Mouse (Mus musculus) heart, embryonic 14.5 days (tissue): ENCODE results near the gene Arl2. TPM values are rescaled to one million over a fixed set of nuclear protein-coding genes. Genes with fewer than 3 reads are reported as not detected.
"Not testable (repeated sequence)": the region's sequence is repeated elsewhere in the genome, so short reads cannot be mapped to it uniquely, and the experiment has no call there.

ENCODE experiments used
- ATAC-seq: fragments of 200-750 bp; cut with Nextera tagmentation; 2 replicates; pipeline ENCODE4 v1.8.0; 2017; ENCODE audit warnings: low read depth, moderate TSS enrichment; ENCODE audit not compliant: insufficient number of reproducible peaks, insufficient read depth, low FRiP score
- H3K27ac ChIP-seq, 2 experiments: fragments of 200-500 bp in 1 of 2; fragments of 300-500 bp in 1 of 2; sonication (generic) in 1 of 2; replicated peaks in 1 of 2; 2 replicates each; pipeline ENCODE4 v1.5.1; 2012 to 2014; ENCODE audit warnings: low read depth in 2 of 2, low read length in 2 of 2, control low read depth in 1 of 2, mild to moderate bottlenecking in 1 of 2, mixed read lengths in 1 of 2; ENCODE audit not compliant: control insufficient read depth in 1 of 2, insufficient read depth in 1 of 2
- H3K27me3 ChIP-seq: fragments of 300-500 bp; sonication (generic); 2 replicates; pipeline ENCODE4 v1.6.1; 2014; ENCODE audit warnings: mild to moderate bottlenecking, low read length, control low read depth; ENCODE audit not compliant: control insufficient read depth, insufficient read depth
- H3K36me3 ChIP-seq: fragments of 300-500 bp; sonication (generic); 2 replicates; pipeline ENCODE4 v1.6.1; 2014; ENCODE audit warnings: mild to moderate bottlenecking, control low read depth, low read length, mixed read lengths; ENCODE audit not compliant: control insufficient read depth, insufficient read depth
- H3K4me1 ChIP-seq, 2 experiments: fragments of 200-500 bp in 1 of 2; fragments of 300-500 bp in 1 of 2; sonication (generic) in 1 of 2; 2 replicates each; pipeline ENCODE4 v1.6.1; 2012 to 2014; ENCODE audit warnings: low read length in 2 of 2, control low read depth in 1 of 2, mixed read lengths in 1 of 2; ENCODE audit not compliant: control insufficient read depth in 2 of 2, insufficient read depth in 2 of 2
- H3K4me2 ChIP-seq: fragments of 300-500 bp; sonication (generic); 2 replicates; pipeline ENCODE4 v1.6.1; 2014; ENCODE audit warnings: mild to moderate bottlenecking, low read length
- H3K4me3 ChIP-seq, 2 experiments: fragments of 200-500 bp in 1 of 2; fragments of 300-500 bp in 1 of 2; sonication (generic) in 1 of 2; 2 replicates each; pipeline ENCODE4 v1.5.1; 2012 to 2014; ENCODE audit warnings: low read length in 2 of 2, mild to moderate bottlenecking in 2 of 2, control low read depth in 1 of 2, low read depth in 1 of 2, moderate library complexity in 1 of 2; ENCODE audit not compliant: control insufficient read depth in 1 of 2, insufficient read depth in 1 of 2
- H3K9ac ChIP-seq: fragments of 300-500 bp; sonication (generic); 2 replicates; pipeline ENCODE4 v1.6.1; 2014; ENCODE audit warnings: mild to moderate bottlenecking, low read length
- H3K9me3 ChIP-seq: fragments of 300-500 bp; sonication (generic); 2 replicates; pipeline ENCODE4 v1.6.1; 2016; ENCODE audit warnings: low read length, control low read depth; ENCODE audit not compliant: control insufficient read depth
- WGBS: fragments of 180-500 bp; shearing (Covaris S2); extraction: QIAGEN DNeasy Blood & Tissue Kit; methylation state at CpG from one replicate; pipeline ENCODE4 v1.1.7; 2014; 5-methylcytosine and 5-hydroxymethylcytosine counted together
- polyA plus RNA-seq: library from polyadenylated mRNA; unstranded; fragments of >200 nt; fragmentation: Nextera tagmentation; extraction: Ambion mirVana; gene quantifications from 2 replicates; pipeline ENCODE4 v1.2.1, GENCODE M21; 2014

The Arl2 gene
- polyA plus RNA-seq, 1 experiment from 2014 or later = 70.7 TPM

- peak overlapping the region; percentile 83; the same call in 1 of the 2 replicates for H3K9ac ChIP-seq
- peak overlapping the region in 1 of 2 experiments; percentile 78; a peak in 1 of 4 replicates for H3K4me3 ChIP-seq
- peaks cover 30% of the 10 kb centered on the region for H3K36me3 ChIP-seq
- no peak for ATAC-seq
- H3K27me3 ChIP-seq = no peaks in the 10 kb centered on the region
- H3K9me3 ChIP-seq = no peaks in the 10 kb centered on the region
- peaks cover 4 to 11% of the 10 kb centered on the region in 2 experiments for H3K4me1 ChIP-seq
- H3K4me2 ChIP-seq = peak overlapping the region; percentile 73
- WGBS = 92% methylated on average over 6 of the region's 6 CpGs
- no peak overlapping the region for H3K27ac ChIP-seq
Observed at GRCm38 (mm10) chr19:6139701-6140100, 1.6 kb downstream of the Arl2 start.

GRCm38 (mm10) chr19:6136397-6136796, 5.0 kb downstream of the Arl2 start:
- Histone ChIP-seq H3K4me3 (no peak overlapping the region), H3K27me3 (no peaks in the 10 kb centered on the region), H3K9ac (no peak overlapping the region), H3K4me2 (no peak overlapping the region), H3K27ac (no peak overlapping the region), H3K4me1 (peaks cover 2 to 6% of the 10 kb centered on the region in 2 experiments; a peak in 3 of 4 replicates), H3K9me3 (no peaks in the 10 kb centered on the region), H3K36me3 (peaks cover 38% of the 10 kb centered on the region)
- 94% methylated on average over 3 of the region's 3 CpGs for WGBS
- ATAC-seq = no peak

DNA sequence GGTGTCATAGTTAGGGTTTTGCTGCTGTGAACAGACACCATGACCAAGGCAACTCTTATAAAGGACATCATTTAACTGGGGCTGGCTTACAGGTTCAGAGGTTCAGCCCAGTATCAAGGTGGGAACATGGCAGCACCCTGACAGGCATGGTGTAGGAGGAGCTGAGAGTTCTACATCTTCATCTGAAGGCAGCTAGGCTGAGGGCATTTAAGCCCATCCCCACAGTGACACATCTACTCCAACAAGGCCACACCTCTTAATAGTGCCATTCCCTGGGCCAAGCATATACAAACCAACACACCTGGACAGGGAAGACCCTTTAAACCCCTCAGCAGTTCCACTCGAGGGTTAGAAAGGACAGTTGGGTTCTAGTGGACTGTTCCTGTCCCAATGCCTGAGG, 8.2 kb downstream of the Arl2 start:
- 40% methylated on average over 1 of the region's 1 CpGs for WGBS

GRCm38 (mm10) chr19:6132171-6132827, 9.0 kb downstream of the Arl2 start:
- no peak overlapping the region for H3K9ac ChIP-seq
- no peak overlapping the region for H3K27ac ChIP-seq
- H3K4me2 ChIP-seq = no peak overlapping the region
- H3K27me3 ChIP-seq = no peaks in the 10 kb centered on the region
- no peak overlapping the region for H3K4me3 ChIP-seq
- peaks cover 33% of the 10 kb centered on the region for H3K36me3 ChIP-seq
- no peak for ATAC-seq
- 77% methylated on average over 7 of the region's 7 CpGs for WGBS
- no peaks in the 10 kb centered on the region for H3K4me1 ChIP-seq
- no peaks in the 10 kb centered on the region for H3K9me3 ChIP-seq

More for the DNA sequence above, 8.2 kb downstream of the Arl2 start:
- not testable (repeated sequence) for H3K27ac ChIP-seq, H3K27me3 ChIP-seq, H3K4me1 ChIP-seq, H3K4me3 ChIP-seq, H3K9me3 ChIP-seq, H3K4me2 ChIP-seq, H3K9ac ChIP-seq, ATAC-seq
- H3K36me3 ChIP-seq = peaks cover 38% of the 10 kb centered on the region

DNA sequence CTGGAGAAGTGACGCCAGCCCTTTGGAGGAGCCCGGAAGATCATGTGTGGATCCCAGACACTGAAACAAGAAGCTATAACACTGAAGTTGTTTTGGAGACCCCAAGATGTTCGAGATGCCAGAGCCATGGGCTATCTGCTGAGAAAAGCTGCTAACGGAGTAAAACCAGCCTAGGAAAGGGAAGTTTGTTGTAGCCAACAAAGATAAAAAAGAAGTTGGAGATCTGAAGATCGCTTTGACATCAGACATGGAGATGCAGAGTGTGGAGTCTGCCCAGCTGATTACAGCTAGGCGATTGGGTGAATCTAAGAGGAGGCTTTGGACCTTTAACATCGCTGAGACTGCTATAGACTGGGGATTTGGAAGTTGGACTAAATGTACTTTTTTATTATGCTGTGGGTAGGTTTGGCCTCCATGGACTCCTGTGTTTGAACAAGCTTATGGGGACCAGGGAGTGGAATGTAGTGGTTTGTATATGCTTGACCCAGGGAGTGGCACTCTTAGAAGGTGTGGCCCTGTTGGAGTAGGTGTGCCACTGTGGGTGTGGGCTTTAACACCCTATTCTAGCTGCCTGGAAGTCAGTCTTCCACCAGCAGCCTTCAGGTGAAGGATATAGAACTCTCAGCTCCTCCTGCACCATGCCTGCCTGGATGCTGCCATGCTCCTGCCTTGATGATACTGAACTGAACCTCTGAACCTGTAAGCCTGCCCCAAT, 10.8 kb downstream of the Arl2 start:
- H3K27ac ChIP-seq, H3K27me3 ChIP-seq, H3K9me3 ChIP-seq, H3K9ac ChIP-seq, ATAC-seq, H3K4me1 ChIP-seq, H3K4me2 ChIP-seq, H3K4me3 ChIP-seq: not testable (repeated sequence)
- WGBS = 70% methylated on average over 7 of the region's 7 CpGs
- peaks cover 16% of the 10 kb centered on the region for H3K36me3 ChIP-seq

DNA sequence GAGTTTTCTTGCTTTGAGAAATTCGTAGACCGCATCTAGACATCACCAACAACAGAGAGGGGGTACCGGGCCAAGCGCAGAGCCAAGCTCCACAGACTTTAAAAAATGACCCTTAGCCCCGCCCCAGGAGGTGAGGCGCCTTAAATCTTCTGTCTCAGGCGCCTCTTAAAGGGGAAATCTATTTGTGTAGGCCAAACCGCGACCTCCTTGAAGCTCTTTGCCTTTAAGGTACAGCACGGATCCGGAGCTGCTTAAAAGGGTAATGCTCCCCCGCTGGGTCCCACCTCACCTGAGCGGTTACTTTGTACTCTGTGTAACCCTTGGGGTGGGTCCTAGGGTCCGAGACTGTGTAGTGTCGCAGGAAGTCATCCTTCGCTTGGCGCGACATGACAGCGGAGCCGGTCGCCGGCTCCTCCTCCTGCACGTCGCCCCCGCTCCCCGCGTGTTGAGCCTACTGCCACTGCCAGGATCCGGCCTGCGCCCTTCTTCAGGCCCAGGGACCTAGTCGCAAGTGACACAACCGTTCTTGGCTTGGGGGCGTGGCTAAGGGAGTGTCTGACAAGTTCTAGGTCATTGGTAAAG, 13.5 kb downstream of the Arl2 start, which contains the start of gene Snx15:
Snx15 (minus strand) TSS at position 545 of the 582 bp plus-strand sequence.
- peak within 1 kb of the TSS; percentile 67 for H3K4me2 ChIP-seq
- WGBS = under 1% methylated on average over 32 of the region's 32 CpGs
- no peaks in the 10 kb centered on the region for H3K4me1 ChIP-seq
- H3K4me3 ChIP-seq = peak within 1 kb of the TSS; percentile 55 to 72
- H3K27ac ChIP-seq = peak within 1 kb of the TSS; percentile 81 to 88
- no peaks in the 10 kb centered on the region for H3K27me3 ChIP-seq
- 0 out of 2 replicates have a peak, but pooled peaks cover 7% of the 10 kb centered on the region for H3K36me3 ChIP-seq
- ATAC-seq = peak; percentile 91
- peak within 1 kb of the TSS; percentile 73 for H3K9ac ChIP-seq
- H3K9me3 ChIP-seq = no peaks in the 10 kb centered on the region

DNA sequence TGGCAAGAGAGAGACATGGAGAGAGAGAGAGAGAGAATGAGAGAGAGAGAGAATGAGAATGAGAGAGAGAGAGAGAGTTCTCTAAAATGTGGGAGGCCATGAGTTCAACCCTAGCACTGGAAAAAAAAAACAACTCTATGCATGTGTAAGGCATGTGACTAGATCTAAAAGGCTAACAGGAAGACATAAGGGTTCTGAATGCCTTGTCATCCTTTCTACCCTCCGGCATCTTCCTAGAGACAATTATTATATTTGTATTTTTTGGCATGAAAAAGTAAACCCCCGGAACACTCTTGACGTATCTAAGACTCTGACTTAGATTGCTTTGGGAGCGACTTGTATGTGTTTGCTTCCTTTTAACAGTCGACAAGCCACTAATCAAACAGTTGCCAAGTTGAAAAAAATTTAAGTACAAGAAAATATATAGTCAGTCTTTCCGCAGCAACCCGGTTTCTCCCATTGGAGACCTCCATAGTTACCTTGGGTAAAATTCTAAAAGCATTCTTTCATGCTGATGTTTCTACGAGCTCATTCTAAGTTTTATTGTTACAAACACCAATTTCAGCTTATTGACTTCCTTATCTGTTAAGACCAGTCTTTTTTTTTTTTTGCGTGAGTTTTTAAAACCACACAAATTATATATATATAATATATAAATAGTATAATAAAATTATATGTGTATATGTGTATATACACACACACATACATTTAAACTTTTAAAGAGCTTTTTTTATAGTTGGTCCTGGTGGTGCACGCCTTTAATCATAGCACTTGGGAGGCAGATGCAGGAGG, 14.4 kb downstream of the Arl2 start:
- H3K27me3 ChIP-seq = no peaks in the 10 kb centered on the region
- ATAC-seq = no peak
- no peaks in the 10 kb centered on the region for H3K4me1 ChIP-seq
- peak overlapping the region; percentile 67 for H3K4me2 ChIP-seq
- H3K4me3 ChIP-seq = peak overlapping the region; percentile 55 to 72
- peak overlapping the region; percentile 81 to 88 for H3K27ac ChIP-seq
- 0 out of 2 replicates have a peak, but pooled peaks cover 7% of the 10 kb centered on the region for H3K36me3 ChIP-seq
- H3K9me3 ChIP-seq = no peaks in the 10 kb centered on the region
- H3K9ac ChIP-seq = peak overlapping the region; percentile 73
- WGBS = 69% methylated on average over 10 of the region's 10 CpGs
